Mouse (Mus musculus): ENCODE measurements around the gene Ahcy. TPM values are rescaled to one million over a fixed set of nuclear protein-coding genes. Genes with fewer than 3 reads are reported as not detected.

Ahcy gene
- polyA plus RNA-seq, 1 experiment from 2014 or later: 61.2 TPM

GRCm38 (mm10) chr2:155012991-155013390 is 61.3 kb downstream of the Ahcy start:
- Histone ChIP-seq H3K4me2 (no peak overlapping the region), H3K27me3 (0 out of 2 replicates have a peak, but pooled peaks cover 10% of the 10 kb centered on the region), H3K36me3 (replicated peaks) (no peaks in the 10 kb centered on the region), H3K9me3 (no peaks in the 10 kb centered on the region), H3K4me1 (no peaks in the 10 kb centered on the region), H3K9ac (no peak overlapping the region), H3K4me3 (replicated peaks) (no peak overlapping the region), H3K27ac (no peak overlapping the region)
- 68% methylated on average over 6 of the region's 6 CpGs for WGBS
- ATAC-seq (ENCODE audit: low FRiP score): no peak

- 56% methylated on average over 3 of the region's 3 CpGs for WGBS
- Histone ChIP-seq H3K4me2 (no peak overlapping the region), H3K4me3 (replicated peaks) (no peak overlapping the region), H3K27me3 (0 out of 2 replicates have a peak, but pooled peaks cover 10% of the 10 kb centered on the region), H3K9me3 (no peaks in the 10 kb centered on the region), H3K9ac (no peak overlapping the region), H3K36me3 (replicated peaks) (no peaks in the 10 kb centered on the region), H3K4me1 (no peaks in the 10 kb centered on the region), H3K27ac (no peak overlapping the region)
- ATAC-seq (ENCODE audit: low FRiP score): no peak
Observed at GRCm38 (mm10) chr2:155011086-155011656, 63.1 kb downstream of the Ahcy start.

Other genes with a start within 250 kb of the Ahcy start
- 113 TPM in 2 replicates for gene Eif2s2, start 181.6 kb downstream of the Ahcy start, polyA plus RNA-seq (2016; fragmentation: Nextera tagmentation; extraction: Ambion mirVana)
- 0.50 and 0.77 TPM in 2 replicates for gene Gm14226, start 56.2 kb downstream of the Ahcy start, polyA plus RNA-seq (2016; fragmentation: Nextera tagmentation; extraction: Ambion mirVana)
- gene Itch, start 59.0 kb upstream of the Ahcy start, polyA plus RNA-seq (2016; fragmentation: Nextera tagmentation; extraction: Ambion mirVana): 62.8 and 69.2 TPM in 2 replicates
- gene Dynlrb1, start 162.0 kb upstream of the Ahcy start, polyA plus RNA-seq (2016; fragmentation: Nextera tagmentation; extraction: Ambion mirVana): 447 and 470 TPM in 2 replicates
- 140 and 158 TPM in 2 replicates for gene Map1lc3a, start 201.8 kb upstream of the Ahcy start, polyA plus RNA-seq (2016; fragmentation: Nextera tagmentation; extraction: Ambion mirVana)

All from forebrain, embryonic 12.5 days (tissue).